Mouse (Mus musculus): ENCODE measurements at regions not wholly inside any gene's neighbourhood (a gene's known extent, or its start where the extent isn't known, plus 50 kb on each side); places are given as distances from the start of the nearest gene placed in this dataset.

DNA sequence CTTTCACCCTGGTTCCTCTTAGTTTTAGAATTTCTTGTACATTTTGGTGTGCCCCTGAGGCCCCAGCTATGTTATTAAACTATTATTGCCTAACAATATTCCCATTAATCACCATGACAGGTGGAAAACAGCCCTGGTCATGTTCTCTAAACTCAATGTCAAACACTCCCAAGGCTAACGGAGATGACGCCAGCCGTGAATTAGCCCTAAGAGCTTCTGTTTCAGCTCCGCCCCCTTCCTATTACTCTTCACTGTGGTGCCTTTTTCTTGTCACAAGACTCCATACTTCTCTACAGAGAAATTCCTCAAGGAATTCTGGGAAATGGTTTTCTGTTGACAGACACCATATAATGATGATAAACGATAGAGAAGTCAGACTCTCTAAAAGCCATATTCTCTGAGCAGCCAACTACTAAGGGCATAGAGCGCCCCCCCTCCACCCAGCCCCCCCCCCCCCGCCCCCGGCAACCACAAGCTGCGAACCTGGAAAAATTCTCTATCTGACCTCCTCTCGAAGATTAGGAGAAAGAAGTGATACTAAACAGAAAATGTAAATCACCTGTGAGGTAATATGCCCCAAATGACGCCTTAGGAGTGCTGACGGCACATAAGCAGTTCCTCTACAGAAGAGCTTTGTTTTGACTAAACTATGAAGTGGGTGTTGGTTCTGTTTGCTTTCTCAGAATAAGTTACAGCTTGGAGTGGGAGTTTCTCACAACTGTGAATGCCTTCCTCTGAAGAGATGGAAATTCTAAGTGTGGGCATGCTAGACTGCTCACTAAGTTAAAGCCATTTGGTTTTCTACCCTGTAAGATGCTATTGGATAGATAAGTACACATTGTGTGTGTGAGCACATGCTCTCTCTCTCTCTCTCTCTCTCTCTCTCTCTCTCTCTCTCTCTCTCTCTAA, 76.8 kb upstream of the Sfrp2 start:
- TF ChIP-seq POLR2A (IDR thresholded peaks at IDR 0.05; ENCODE audit: low read depth, low read length) (no peak), SMC3 (IDR thresholded peaks at IDR 0.05; ENCODE audit: low read depth, low read length) (no peak), ETS1 (conservative IDR thresholded peaks at IDR 0.05; ENCODE audit: low read depth, low read length) (no peak), CHD1 (IDR thresholded peaks at IDR 0.05; ENCODE audit: low read depth, low read length) (no peak), USF1 (IDR thresholded peaks at IDR 0.05; ENCODE audit: low read depth, low read length) (no peak), CTCF (conservative IDR thresholded peaks at IDR 0.05 in 1 of 2, IDR thresholded peaks at IDR 0.05 in 1 of 2; ENCODE audit: low read depth in 2 of 2, low read length in 2 of 2) (no peak), UBTF (IDR thresholded peaks at IDR 0.05; ENCODE audit: low read depth, low read length) (no peak), ELF1 (IDR thresholded peaks at IDR 0.05; ENCODE audit: low read depth, low read length) (no peak), EP300 (IDR thresholded peaks at IDR 0.05; ENCODE audit: low read length) (no peak)

All from CH12.LX (cell line).